Mouse (Mus musculus): ENCODE measurements around the gene Pja2. TPM values are rescaled to one million over a fixed set of nuclear protein-coding genes. Genes with fewer than 3 reads are reported as not detected.
"Not testable (repeated sequence)": the region's sequence is repeated elsewhere in the genome, so short reads cannot be mapped to it uniquely, and the experiment has no call there.

Pja2 gene
- total RNA-seq (2015; ENCODE audit: low replicate concordance) = 4.4 and 8.6 TPM in 2 replicates
- 8.2 and 9.9 TPM in 2 replicates for total RNA-seq (2017; ENCODE audit: low replicate concordance)

- peak; percentile 96 for ATAC-seq (replicated peaks; ENCODE audit: low FRiP score, poor library complexity, severe bottlenecking)
Observed at GRCm38 (mm10) chr17:64331898-64332769, at the start of gene Pja2. TSS of gene Pja2 (minus strand) at chr17:64331916.

- 0 out of 2 replicates have a peak, but pooled peaks have one; percentile 49 for ATAC-seq (replicated peaks; ENCODE audit: low FRiP score, poor library complexity, severe bottlenecking)
Observed at GRCm38 (mm10) chr17:64375327-64375726, 43.6 kb upstream of the Pja2 start.

GRCm38 (mm10) chr17:64363694-64364093 is 32.0 kb upstream of the Pja2 start:
- ATAC-seq (replicated peaks; ENCODE audit: low FRiP score, poor library complexity, severe bottlenecking) = no peak

- ATAC-seq (replicated peaks; ENCODE audit: low FRiP score, poor library complexity, severe bottlenecking) = no peak
Observed at GRCm38 (mm10) chr17:64362570-64362969, 30.9 kb upstream of the Pja2 start.

GRCm38 (mm10) chr17:64361911-64362425 is 30.3 kb upstream of the Pja2 start:
- no peak for ATAC-seq (replicated peaks; ENCODE audit: low FRiP score, poor library complexity, severe bottlenecking)

DNA sequence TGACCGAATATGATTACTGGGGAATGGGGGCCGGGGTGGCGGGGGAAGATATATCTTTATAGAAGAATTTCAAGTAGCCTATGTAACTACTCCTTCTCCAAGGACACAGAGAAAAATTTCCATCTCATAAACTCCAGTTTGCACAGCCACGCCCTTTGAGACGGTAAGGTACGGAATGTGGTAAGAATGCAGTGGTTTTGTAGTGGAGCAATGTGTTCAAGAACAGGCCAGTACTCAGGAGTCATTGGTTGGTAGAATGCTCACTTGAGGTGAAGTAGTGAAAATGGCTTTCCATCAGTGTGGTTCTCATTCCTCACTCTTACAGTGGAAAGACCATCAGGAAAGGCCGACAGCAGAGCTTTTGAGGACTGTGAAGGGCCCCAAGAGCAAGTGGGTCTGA is 22.2 kb upstream of the Pja2 start:
- no peak for ATAC-seq (replicated peaks; ENCODE audit: low FRiP score, poor library complexity, severe bottlenecking)

- ATAC-seq (replicated peaks; ENCODE audit: low FRiP score, poor library complexity, severe bottlenecking) = no peak
Observed at GRCm38 (mm10) chr17:64346135-64346534, 14.4 kb upstream of the Pja2 start.

DNA sequence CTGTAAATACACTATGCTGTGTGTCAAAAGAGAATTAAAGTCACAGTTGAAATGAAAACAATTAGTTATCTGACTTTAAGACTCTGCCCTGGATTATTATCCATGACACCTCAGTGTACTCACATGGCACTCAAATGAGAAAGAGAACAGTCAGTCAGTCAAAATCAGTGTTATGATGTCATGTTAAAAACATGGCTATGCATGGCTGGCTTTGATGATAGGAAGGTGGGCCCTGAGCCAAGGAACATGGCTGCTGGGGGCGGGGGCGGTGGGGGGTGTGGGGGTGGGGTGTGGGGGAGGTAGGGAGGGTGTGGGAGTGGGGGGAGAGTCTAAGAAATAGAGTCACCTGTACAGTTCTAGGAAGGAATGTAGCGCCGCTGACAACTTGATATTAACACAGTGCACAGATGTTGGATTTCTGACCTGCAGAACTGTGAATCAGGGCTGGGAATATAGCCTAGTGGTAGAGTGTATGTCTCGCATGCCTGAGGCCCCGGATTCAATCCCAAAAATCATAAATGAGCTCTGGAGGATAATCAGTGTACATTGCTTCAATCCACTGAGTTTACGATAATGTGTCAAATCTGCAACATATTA is 13.0 kb upstream of the Pja2 start:
- ATAC-seq (replicated peaks; ENCODE audit: low FRiP score, poor library complexity, severe bottlenecking) = no peak

GRCm38 (mm10) chr17:64341698-64342097 is 10.0 kb upstream of the Pja2 start:
- ATAC-seq (replicated peaks; ENCODE audit: low FRiP score, poor library complexity, severe bottlenecking) = no peak

DNA sequence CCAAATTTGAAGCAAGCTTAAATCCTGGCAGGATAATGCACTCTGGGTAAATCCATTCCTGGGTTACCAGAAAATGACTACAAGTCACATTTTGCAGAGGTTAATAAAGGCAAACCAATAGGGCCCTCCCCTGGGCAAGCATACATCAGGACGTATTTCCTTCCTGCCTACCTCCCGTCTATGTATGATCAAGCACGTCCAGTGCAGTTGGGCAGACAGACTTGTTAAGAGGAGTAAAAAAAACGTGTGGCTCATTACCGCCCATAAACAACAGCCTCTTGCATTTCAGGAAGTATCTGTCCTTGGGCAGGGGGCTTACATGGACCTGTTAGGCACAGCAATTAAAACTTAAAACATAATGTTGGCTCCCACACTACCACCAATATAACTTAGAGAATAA is 8.0 kb upstream of the Pja2 start:
- ATAC-seq (replicated peaks; ENCODE audit: low FRiP score, poor library complexity, severe bottlenecking) = no peak

DNA sequence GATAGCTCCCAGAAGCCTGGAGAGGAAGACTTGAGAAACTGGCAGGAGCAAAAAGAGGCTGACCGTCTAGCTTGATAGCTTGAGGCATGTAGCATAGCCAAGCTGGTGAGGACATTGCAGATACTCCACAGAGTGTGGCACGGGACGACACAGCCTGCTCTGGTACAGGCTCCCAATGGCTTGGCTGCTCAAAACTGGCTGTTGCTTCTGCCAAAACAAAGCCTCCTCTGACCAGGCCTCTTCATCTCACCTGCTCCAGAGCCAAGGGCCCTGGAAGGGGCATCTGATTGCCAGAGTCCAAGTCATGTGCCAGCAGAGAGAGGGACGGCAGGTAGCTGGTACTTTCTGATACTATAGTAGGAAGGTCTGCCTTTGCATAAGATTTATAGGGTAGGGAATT is 5.5 kb upstream of the Pja2 start:
- ATAC-seq (replicated peaks; ENCODE audit: low FRiP score, poor library complexity, severe bottlenecking) = no peak

- ATAC-seq (replicated peaks; ENCODE audit: low FRiP score, poor library complexity, severe bottlenecking) = no peak
Observed at GRCm38 (mm10) chr17:64333956-64334355, 2.2 kb upstream of the Pja2 start.

GRCm38 (mm10) chr17:64332770-64333096 is 1.0 kb upstream of the Pja2 start:
- ATAC-seq (replicated peaks; ENCODE audit: low FRiP score, poor library complexity, severe bottlenecking) = no peak

GRCm38 (mm10) chr17:64331291-64331897 is 322 bp downstream of the Pja2 start:
- ATAC-seq (replicated peaks; ENCODE audit: low FRiP score, poor library complexity, severe bottlenecking) = peak; percentile 50

DNA sequence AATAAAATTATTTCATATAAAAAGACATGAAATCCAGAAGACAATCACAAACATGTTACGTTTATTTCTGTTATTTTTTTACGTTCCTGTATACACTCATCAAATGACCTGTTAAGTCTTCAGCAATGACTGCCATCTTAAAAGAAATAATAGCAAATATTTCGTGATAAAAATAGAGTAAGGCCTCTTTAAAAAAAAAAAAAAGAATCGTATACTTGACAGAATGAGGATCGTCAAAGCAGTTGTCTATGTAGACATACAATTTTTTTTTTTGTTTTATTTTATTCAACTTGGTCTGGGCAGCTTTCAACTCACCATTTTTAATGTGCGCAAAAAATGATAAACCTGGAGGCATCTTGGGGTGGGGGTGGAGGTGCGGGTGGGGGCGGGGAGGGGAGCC is 831 bp downstream of the Pja2 start:
- no peak for ATAC-seq (replicated peaks; ENCODE audit: low FRiP score, poor library complexity, severe bottlenecking)

DNA sequence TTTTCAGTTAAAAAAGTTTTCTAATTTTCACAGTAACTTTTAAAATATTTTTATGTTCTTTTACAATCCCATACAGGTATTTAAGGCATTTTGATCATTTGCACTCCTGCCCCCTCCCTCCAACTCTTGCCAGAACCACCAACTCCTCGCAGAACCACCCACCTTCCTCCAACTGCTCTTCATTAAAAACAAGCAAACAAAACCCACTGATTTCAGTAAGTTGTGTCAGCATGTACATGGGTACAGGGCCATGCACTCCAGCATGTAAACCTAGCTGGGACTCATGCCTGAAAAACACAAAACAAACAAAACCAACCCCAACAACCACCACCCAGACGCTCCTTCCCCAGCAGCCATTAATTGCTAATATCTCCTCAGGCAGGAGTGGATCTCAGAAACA is 7.2 kb downstream of the Pja2 start:
- no peak for ATAC-seq (replicated peaks; ENCODE audit: low FRiP score, poor library complexity, severe bottlenecking)

- ATAC-seq (replicated peaks; ENCODE audit: low FRiP score, poor library complexity, severe bottlenecking) = no peak
Observed at GRCm38 (mm10) chr17:64315428-64315827, 16.3 kb downstream of the Pja2 start.

DNA sequence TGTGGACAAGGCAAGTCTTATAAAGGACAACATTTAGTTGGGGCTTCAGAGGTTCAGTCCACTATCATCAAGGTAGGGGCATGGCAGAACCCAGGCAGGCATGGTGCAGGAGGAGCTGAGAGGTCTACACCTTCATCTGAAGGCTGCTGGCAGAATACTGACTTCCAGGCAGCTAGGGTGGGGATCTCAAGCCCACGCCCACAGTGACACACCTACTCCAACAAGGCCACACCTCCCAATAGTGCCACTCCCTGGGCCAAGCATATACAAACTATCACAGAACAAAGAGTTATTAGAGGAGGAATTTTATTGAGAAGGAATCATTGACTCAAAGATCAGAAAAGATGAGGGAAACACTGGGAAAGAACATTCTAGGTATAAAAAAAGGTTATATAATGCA is 17.2 kb downstream of the Pja2 start:
- ATAC-seq (replicated peaks; ENCODE audit: low FRiP score, poor library complexity, severe bottlenecking) = not testable (repeated sequence)

GRCm38 (mm10) chr17:64297628-64298027 is 34.1 kb downstream of the Pja2 start:
- ATAC-seq (replicated peaks; ENCODE audit: low FRiP score, poor library complexity, severe bottlenecking) = no peak

GRCm38 (mm10) chr17:64292740-64293139 is 39.0 kb downstream of the Pja2 start:
- ATAC-seq (replicated peaks; ENCODE audit: low FRiP score, poor library complexity, severe bottlenecking) = no peak

GRCm38 (mm10) chr17:64289684-64290083 is 42.0 kb downstream of the Pja2 start:
- no peak for ATAC-seq (replicated peaks; ENCODE audit: low FRiP score, poor library complexity, severe bottlenecking)

All from erythroblast, adult 5-6 weeks (primary cell).